Mouse (Mus musculus): Measurements from ENCODE around the gene Sept12. TPM values are rescaled to one million over a fixed set of nuclear protein-coding genes. Genes with fewer than 3 reads are reported as not detected.

Sept12 gene
- polyA plus RNA-seq, 1 experiment from 2014 or later, result not detected

DNA sequence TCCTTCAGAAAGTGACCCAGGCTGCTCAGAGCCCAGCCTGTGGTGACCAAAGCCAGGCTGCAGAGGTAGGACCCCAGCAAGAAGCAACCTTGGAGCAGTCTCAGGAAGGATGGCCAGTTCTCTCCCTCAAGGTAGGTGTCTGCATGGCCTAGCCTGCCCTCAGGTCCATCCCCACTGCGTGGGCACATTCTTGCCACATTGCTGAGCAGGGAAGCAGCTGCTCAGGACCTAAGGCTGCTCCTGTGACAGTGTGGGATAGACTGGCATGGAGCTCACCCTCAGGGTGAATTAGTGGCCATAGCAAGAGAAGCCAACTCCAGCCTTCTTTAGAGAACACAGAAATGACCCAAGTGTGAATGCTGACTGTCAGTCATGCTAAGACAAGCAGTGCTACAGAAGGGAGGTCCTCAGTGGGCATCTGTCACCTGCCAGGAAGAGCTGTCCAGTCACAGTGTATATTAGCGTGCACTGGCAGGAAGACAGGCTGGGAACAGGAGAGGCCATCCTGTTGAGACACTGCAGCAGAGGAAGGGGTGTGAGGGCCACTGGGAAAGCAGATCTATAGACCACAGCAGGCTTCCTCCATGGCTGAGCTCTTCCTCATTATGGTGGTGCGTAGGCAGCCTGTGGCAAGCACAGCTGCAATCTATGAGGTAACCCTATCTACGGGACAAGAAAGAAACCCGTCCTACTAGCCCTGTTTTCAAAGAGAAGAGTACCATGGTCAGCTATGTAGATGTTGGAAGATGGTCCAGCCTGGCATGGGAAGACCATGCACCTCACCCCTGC lies 28.4 kb downstream of the Sept12 start:
- H3K9me3 ChIP-seq (replicated peaks), result no peaks in the 10 kb centered on the region
- no peak overlapping the region for H3K9ac ChIP-seq
- WGBS, result 80% methylated on average over 5 of the region's 5 CpGs
- no peak overlapping the region for H3K4me3 ChIP-seq (replicated peaks)
- no peak overlapping the region for H3K4me2 ChIP-seq
- ATAC-seq (replicated peaks; ENCODE audit: low FRiP score), result no peak
- no peak overlapping the region for H3K27ac ChIP-seq
- peaks cover 5% of the 10 kb centered on the region for H3K4me1 ChIP-seq
- no peaks in the 10 kb centered on the region for H3K36me3 ChIP-seq
- H3K27me3 ChIP-seq, result no peaks in the 10 kb centered on the region

DNA sequence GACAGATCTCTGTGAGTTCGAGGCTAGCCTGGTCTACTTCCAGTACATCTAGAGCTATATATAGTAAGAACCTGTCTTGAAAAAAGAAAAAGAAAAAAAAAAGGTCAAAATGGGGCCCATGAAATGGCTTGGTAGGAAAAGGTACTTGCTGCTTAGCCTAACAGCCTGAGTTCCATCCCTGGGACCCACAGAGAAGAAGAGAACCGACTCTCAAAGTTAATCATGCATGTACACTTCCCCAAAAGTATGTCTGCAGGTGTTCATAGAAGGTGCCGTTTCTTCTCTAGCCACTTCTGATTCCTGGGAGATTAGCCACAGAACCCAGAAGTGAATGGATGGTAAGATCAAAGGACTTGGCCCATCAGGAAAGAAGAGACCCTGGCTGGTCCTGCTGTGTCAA lies 29.2 kb downstream of the Sept12 start:
- H3K4me1 ChIP-seq, result peaks cover 6% of the 10 kb centered on the region
- no peak overlapping the region for H3K27ac ChIP-seq
- H3K9ac ChIP-seq, result no peak overlapping the region
- no peak overlapping the region for H3K4me3 ChIP-seq (replicated peaks)
- no peaks in the 10 kb centered on the region for H3K27me3 ChIP-seq
- H3K9me3 ChIP-seq (replicated peaks), result no peaks in the 10 kb centered on the region
- 78% methylated on average over 3 of the region's 3 CpGs for WGBS
- no peak for ATAC-seq (replicated peaks; ENCODE audit: low FRiP score)
- H3K4me2 ChIP-seq, result no peak overlapping the region
- H3K36me3 ChIP-seq, result no peaks in the 10 kb centered on the region

DNA sequence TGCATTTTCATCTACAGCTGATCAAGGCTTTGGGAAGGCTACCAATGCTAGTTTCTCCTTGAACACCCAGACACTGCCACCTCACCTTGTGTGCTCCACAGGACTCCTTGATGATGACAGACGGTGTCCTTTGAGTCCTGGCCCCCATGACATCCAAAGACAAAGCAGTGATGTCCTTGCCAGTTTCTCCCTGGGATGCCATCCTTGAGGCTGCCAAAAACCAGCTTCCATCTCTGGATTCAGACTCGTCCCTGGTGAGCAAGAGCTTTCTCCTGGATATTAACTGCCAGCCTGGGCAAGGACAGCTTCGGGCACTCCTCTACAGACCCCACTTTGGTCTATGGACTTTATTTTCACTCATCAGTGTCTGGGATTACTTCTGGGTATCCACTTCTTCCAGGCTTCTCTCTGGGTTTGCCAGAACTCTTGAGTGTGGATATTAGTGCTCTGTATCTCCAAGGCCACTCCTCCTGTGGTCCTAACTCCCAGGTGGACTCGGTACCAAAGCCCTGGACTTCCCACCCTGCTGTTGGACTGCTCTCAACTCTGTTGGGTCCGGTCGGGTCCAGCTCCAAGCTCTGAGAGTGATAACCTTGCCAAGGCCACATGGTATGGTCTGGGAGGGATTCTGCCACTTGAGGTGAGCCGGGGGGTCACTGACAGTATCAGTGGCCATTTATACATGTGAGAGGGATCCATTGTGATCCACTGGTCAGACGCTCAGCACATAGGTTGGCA lies 32.1 kb downstream of the Sept12 start:
- no peaks in the 10 kb centered on the region for H3K9me3 ChIP-seq (replicated peaks)
- H3K4me1 ChIP-seq, result peaks cover 19% of the 10 kb centered on the region
- no peaks in the 10 kb centered on the region for H3K36me3 ChIP-seq
- ATAC-seq (replicated peaks; ENCODE audit: low FRiP score), result no peak
- no peaks in the 10 kb centered on the region for H3K27me3 ChIP-seq
- H3K4me2 ChIP-seq, result peak overlapping the region; percentile 72
- 0 out of 2 replicates have a peak overlapping the region, but pooled peaks have one; percentile 77 for H3K9ac ChIP-seq
- peak overlapping the region; percentile 83; the same call in 1 of the 2 replicates for H3K4me3 ChIP-seq (replicated peaks)
- 87% methylated on average over 8 of the region's 8 CpGs for WGBS
- H3K27ac ChIP-seq, result no peak overlapping the region

DNA sequence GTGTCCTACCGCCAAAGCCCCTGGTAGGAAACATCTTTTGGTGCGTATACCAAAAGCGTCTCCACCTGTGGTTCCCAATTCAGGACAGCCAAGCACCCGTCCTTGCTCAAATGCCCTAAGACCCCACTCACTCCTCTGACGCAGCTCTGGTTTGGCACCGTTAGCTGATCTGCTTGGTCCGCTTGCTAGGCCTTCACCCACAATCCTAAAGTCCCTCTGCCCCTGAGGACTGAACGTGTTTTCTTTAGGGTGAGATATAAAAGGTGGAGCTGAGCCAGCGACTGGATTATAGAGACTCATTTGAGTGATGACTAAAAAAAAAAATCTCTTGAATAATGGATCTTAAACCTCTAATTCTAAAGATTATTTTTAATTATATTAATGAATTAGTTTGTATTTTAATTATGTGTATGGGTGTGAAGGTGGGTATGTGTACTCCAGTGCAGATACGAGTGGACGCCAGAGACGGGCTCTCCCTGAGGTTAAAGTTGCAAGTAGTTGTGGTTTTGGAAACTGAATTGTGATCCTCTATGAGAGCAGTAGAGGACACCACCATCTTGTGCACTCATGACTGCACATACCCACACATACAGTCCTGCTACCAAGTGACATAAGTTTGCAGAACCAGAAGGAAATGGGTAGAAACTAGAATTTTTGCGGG lies 32.8 kb downstream of the Sept12 start:
- H3K27ac ChIP-seq, result peak overlapping the region; percentile 78
- peak overlapping the region; percentile 72 for H3K4me2 ChIP-seq
- no peaks in the 10 kb centered on the region for H3K9me3 ChIP-seq (replicated peaks)
- H3K4me1 ChIP-seq, result peaks cover 19% of the 10 kb centered on the region
- H3K9ac ChIP-seq, result peak overlapping the region; percentile 77
- H3K36me3 ChIP-seq, result peaks cover 6% of the 10 kb centered on the region
- 19% methylated on average over 13 of the region's 13 CpGs for WGBS
- peak; percentile 6; the same call in 1 of the 2 replicates for ATAC-seq (replicated peaks; ENCODE audit: low FRiP score)
- peak overlapping the region; percentile 83 for H3K4me3 ChIP-seq (replicated peaks)
- no peaks in the 10 kb centered on the region for H3K27me3 ChIP-seq

DNA sequence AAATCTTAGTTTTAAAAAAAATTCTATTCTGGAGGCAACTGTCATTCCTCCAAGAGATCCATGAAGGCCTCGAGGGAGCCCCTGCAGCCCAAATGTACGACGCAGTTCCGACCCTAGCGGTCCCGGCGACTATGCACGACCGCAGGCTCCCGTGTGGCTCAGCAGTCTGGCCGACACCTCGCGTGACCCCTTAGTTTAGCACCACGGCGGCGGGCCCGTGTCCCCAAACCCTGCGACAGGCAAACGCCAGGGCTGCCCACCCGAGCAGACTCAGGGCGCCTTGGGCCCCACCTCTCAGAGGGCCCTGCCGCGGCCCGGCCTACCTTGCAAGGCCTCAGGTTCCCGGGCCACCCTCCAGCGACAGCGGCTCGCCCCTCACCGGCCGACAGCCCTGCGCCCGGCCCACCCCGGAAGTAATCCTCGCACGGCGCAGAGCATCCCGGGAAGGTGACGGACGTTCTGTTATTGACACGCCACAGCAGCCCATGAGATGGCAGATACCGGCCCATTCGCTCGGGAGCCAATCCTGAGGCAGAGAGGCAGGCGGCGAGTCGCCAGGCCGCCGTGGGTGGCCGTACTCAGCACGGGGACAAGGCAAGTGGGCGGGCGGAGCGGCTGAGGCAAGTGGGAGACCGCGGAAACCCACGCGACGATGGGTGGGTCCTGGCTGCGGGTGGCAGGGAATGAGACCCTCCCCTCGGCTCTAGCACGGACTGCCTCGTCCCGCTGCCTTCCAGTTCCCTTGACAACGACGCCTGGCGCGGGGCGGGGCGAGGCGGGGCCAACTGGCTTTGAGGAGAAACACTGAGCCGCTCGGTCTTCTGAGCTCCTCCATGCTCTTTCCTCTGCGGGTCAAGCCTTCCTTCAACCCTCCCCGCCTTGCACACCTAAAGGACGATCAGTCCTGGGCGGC lies 33.6 kb downstream of the Sept12 start, which contains the start of gene Anks3:
Anks3 (minus strand) TSS at position 409 of the 913 bp plus-strand sequence.
- H3K27me3 ChIP-seq, result no peaks in the 10 kb centered on the region
- ATAC-seq (replicated peaks; ENCODE audit: low FRiP score), result peak; percentile 99
- H3K36me3 ChIP-seq, result peaks cover 14% of the 10 kb centered on the region
- peak within 1 kb of the TSS; percentile 77 for H3K9ac ChIP-seq
- under 1% methylated on average over 71 of the region's 76 CpGs for WGBS
- H3K9me3 ChIP-seq (replicated peaks), result no peaks in the 10 kb centered on the region
- H3K4me3 ChIP-seq (replicated peaks), result peak within 1 kb of the TSS; percentile 83
- peak within 1 kb of the TSS; percentile 78 for H3K27ac ChIP-seq
- H3K4me1 ChIP-seq, result peaks cover 19% of the 10 kb centered on the region
- H3K4me2 ChIP-seq, result peak within 1 kb of the TSS; percentile 72

DNA sequence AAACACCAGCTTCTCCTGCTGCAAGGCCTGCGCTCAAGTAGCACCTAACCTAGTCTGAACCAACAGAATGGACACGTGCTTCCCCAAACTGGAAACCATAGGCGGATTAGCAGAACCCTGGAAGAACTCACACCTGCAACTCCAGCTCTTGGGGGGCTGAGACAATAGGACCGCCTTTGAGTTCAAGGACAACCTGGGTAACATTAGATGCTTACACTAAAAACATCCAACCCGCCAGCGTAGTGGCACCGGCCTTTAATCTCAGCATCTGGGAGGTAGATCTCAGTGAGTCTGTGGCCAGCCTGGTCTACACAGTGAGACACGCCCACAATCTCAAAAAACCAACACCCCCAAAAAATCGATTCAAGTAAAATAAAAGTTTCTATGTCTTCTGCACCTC lies 34.3 kb downstream of the Sept12 start:
- Histone ChIP-seq H3K27ac (peak overlapping the region; percentile 78; the same call in 1 of the 2 replicates), H3K9me3 (replicated peaks) (no peaks in the 10 kb centered on the region), H3K4me2 (peak overlapping the region; percentile 72), H3K9ac (peak overlapping the region; percentile 77), H3K4me1 (peaks cover 19% of the 10 kb centered on the region), H3K36me3 (peaks cover 14% of the 10 kb centered on the region), H3K27me3 (no peaks in the 10 kb centered on the region), H3K4me3 (replicated peaks) (peak overlapping the region; percentile 83)
- ATAC-seq (replicated peaks; ENCODE audit: low FRiP score), result no peak
- WGBS, result 33% methylated on average over 9 of the region's 9 CpGs

DNA sequence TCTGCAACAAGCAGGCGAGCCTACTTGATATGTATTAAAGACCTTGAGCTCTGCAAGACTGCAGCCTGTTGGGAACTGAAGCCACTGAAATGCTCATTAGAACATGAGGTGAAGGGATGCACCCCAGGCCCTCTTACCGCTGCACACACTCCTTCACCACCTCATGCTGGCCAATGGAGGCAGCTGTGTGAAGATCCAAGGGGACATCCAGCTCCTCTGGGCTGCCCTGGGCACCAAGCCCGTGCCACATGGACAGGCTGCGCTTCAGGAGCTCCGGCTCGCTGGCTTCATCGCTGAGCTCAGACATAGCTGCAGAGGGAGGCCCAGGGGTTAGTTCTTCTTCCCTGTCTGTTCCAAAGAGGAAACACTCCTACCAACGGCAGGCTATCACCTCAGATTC lies 37.4 kb downstream of the Sept12 start:
- no peaks in the 10 kb centered on the region for H3K27me3 ChIP-seq
- no peak overlapping the region for H3K4me3 ChIP-seq (replicated peaks)
- ATAC-seq (replicated peaks; ENCODE audit: low FRiP score), result no peak
- H3K27ac ChIP-seq, result no peak overlapping the region
- peaks cover 17% of the 10 kb centered on the region for H3K4me1 ChIP-seq
- peaks cover 44% of the 10 kb centered on the region for H3K36me3 ChIP-seq
- no peaks in the 10 kb centered on the region for H3K9me3 ChIP-seq (replicated peaks)
- no peak overlapping the region for H3K4me2 ChIP-seq
- H3K9ac ChIP-seq, result no peak overlapping the region
- 83% methylated on average over 8 of the region's 8 CpGs for WGBS

DNA sequence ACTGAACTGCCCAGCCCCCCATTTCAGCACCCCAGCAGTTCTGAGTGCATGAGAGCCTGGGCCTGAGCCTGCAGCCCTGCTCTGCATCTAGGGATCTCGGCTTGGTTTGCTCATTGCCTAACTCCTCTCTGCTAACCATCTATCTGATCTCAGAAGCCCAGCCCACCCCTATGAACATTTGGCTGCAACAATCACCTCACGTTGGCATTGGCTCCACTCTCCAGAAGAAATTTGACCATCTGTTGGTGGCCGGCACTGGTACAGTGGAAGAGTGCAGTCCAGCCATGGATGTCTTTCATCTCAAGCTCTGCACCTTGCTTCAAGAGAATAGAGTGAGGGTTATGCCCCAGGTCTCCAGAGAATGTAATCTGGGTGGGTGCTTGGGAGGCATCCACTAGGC lies 40.2 kb downstream of the Sept12 start:
- no peaks in the 10 kb centered on the region for H3K9me3 ChIP-seq (replicated peaks)
- no peak for ATAC-seq (replicated peaks; ENCODE audit: low FRiP score)
- peaks cover 4% of the 10 kb centered on the region for H3K4me1 ChIP-seq
- H3K4me2 ChIP-seq, result no peak overlapping the region
- 83% methylated on average over 3 of the region's 3 CpGs for whole genome bisulfite sequencing
- H3K27ac ChIP-seq, result no peak overlapping the region
- peaks cover 72% of the 10 kb centered on the region for H3K36me3 ChIP-seq
- no peak overlapping the region for H3K4me3 ChIP-seq (replicated peaks)
- no peaks in the 10 kb centered on the region for H3K27me3 ChIP-seq
- no peak overlapping the region for H3K9ac ChIP-seq

DNA sequence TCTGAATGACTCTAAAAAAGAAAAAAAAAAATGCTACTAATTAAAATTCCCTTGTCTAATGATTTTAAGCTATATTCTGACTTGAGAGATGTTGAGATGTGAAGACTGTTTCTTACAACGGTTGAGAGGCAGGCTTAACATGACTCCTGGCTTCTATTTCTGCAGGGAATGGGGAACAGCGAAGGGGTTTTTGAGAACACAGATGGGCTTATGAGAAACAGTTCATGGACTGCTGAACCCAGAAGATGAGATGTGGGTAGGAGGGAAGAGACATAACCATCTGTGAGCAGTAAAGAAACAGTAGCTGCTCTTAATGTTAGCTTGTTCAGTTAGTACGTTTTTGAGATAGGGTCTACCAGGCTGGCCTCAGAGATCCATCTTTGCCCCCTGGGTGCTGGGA lies 41.0 kb downstream of the Sept12 start:
- no peaks in the 10 kb centered on the region for H3K4me1 ChIP-seq
- H3K9ac ChIP-seq, result no peak overlapping the region
- H3K4me2 ChIP-seq, result no peak overlapping the region
- 92% methylated on average over 3 of the region's 3 CpGs for WGBS
- H3K4me3 ChIP-seq (replicated peaks), result no peak overlapping the region
- no peak overlapping the region for H3K27ac ChIP-seq
- H3K36me3 ChIP-seq, result peaks cover 80% of the 10 kb centered on the region
- H3K27me3 ChIP-seq, result no peaks in the 10 kb centered on the region
- ATAC-seq (replicated peaks; ENCODE audit: low FRiP score), result no peak
- no peaks in the 10 kb centered on the region for H3K9me3 ChIP-seq (replicated peaks)

DNA sequence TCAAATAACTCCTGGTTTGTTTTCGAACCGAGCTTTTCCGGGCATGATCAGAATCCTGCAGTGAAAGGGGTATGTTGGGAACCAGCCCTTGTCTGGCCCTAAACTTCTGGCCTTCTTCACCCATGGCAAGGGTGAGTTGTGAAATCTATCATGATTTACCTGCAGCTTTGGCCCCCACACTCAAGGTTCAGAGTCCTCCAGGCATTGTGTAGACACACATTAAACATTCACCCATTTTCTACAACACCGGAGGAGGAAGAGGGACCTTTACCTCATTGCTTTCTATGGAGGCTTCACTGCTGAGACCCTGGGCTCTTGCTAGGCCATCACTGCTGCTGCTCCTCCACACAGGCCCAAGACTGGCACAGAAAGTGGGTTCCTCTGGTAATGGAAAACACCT lies 50.3 kb downstream of the Sept12 start:
- H3K4me3 ChIP-seq (replicated peaks), result no peak overlapping the region
- no peak for ATAC-seq (replicated peaks; ENCODE audit: low FRiP score)
- no peaks in the 10 kb centered on the region for H3K9me3 ChIP-seq (replicated peaks)
- no peaks in the 10 kb centered on the region for H3K4me1 ChIP-seq
- no peak overlapping the region for H3K4me2 ChIP-seq
- H3K9ac ChIP-seq, result no peak overlapping the region
- H3K27ac ChIP-seq, result no peak overlapping the region
- no peaks in the 10 kb centered on the region for H3K27me3 ChIP-seq
- peaks cover 90% of the 10 kb centered on the region for H3K36me3 ChIP-seq
- WGBS, result 85% methylated on average over 4 of the region's 4 CpGs

DNA sequence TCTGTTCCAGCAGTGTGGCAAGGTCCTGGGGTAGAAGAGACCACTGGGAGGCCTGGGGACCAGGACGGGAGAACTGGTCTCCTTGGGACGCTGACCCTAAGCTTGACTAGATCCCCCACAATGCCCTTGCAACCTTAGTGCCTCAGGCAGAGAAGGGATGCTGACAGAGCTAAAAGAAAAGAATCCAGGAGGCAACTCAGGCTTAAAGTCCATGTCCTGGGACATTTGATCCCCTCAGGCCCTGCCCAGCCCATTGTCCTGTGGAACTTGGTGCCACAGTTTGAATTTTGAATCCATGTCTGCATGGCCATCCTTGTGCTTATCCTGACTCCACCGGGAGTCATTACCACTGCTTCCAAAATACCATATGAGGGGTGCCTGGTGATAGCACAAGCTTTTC lies 51.5 kb downstream of the Sept12 start:
- no peak overlapping the region for H3K27ac ChIP-seq
- H3K9me3 ChIP-seq (replicated peaks), result no peaks in the 10 kb centered on the region
- no peak overlapping the region for H3K4me2 ChIP-seq
- H3K4me3 ChIP-seq (replicated peaks), result no peak overlapping the region
- no peak overlapping the region for H3K9ac ChIP-seq
- ATAC-seq (replicated peaks; ENCODE audit: low FRiP score), result no peak
- H3K36me3 ChIP-seq, result peaks cover 90% of the 10 kb centered on the region
- no peaks in the 10 kb centered on the region for H3K27me3 ChIP-seq
- no peaks in the 10 kb centered on the region for H3K4me1 ChIP-seq
- 85% methylated on average over 3 of the region's 3 CpGs for WGBS
